ENCODE assay signal across 8 mouse cellular contexts in the genomic region with DNA sequence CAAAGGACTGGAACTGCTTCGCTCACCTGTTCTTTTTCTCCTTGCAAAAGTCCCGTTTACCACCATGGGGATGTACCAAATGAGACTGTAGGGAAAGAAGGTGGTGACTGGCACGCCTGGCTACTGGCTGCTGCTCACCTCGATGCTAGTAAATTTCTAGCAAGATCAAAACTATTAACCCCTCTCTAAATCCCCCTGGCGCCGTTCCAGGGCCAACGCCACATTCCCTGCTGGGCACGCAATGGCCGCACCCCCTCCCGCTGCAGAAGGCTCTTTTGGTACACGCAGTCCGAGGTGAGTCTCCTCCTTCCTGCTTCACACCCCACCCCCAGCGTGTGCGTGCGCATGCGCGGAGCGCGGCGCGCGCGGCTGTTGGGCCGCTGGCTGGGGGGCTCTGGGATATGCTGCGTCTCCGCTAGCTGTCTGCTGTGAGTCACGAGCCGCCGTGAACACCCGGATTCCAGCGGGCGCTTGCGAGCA. TPM values are rescaled to one million over a fixed set of nuclear protein-coding genes. Genes with fewer than 3 reads are reported as not detected.
DNase-seq lines count a peak whose midpoint lies in the region; ATAC-seq and TF ChIP-seq lines count a peak whose summit lies in the region.

No protein-coding gene starts in this region.

- DNase-seq in 3134 (ENCODE audit: extremely low read depth, insufficient read length, low spot score), result peak; percentile 97
- DNase-seq in adrenal gland, postnatal 25 days, result peak; percentile 81
- DNase-seq in heart, adult 18-20 months, result peak; percentile 86 to 88
- DNase-seq in kidney, adult 2 months, result peak; percentile 87
- DNase-seq in limb, embryonic 11.5 days (ENCODE audit: low spot score), result peak; percentile 80

- H3K4me3 ChIP-seq in embryonic facial prominence, embryonic 12.5 days, result peak overlapping the region; percentile 63
- H3K4me3 ChIP-seq in kidney, adult 2 months (ENCODE audit: insufficient read depth, low read depth, low read length), result peak overlapping the region; percentile 97
- H3K4me3 ChIP-seq in limb, embryonic 11.5 days (ENCODE audit: low read depth, low read length), result peak overlapping the region; percentile 48
- H3K4me3 ChIP-seq in midbrain, embryonic 13.5 days (replicated peaks), result peak overlapping the region; percentile 63
- H3K4me3 ChIP-seq in small intestine, adult 2 months (ENCODE audit: low read depth, low read length), result peak overlapping the region; percentile 76

- H3K9me3 ChIP-seq in embryonic facial prominence, embryonic 12.5 days, result no peaks in the 10 kb centered on the region
- H3K9me3 ChIP-seq in limb, embryonic 11.5 days (ENCODE audit: control insufficient read depth, low read length), result no peaks in the 10 kb centered on the region
- H3K9me3 ChIP-seq in midbrain, embryonic 13.5 days, result no peaks in the 10 kb centered on the region

- peak overlapping the region; percentile 53 for H3K4me2 ChIP-seq in embryonic facial prominence, embryonic 12.5 days (replicated peaks)
- H3K4me2 ChIP-seq in limb, embryonic 11.5 days (ENCODE audit: low read depth, severe bottlenecking), result peak overlapping the region; percentile 53
- peak overlapping the region; percentile 66 for H3K4me2 ChIP-seq in midbrain, embryonic 13.5 days (replicated peaks)

- 21% methylated on average over 33 of the region's 33 CpGs for WGBS in embryonic facial prominence, embryonic 12.5 days
- under 1% methylated on average over 33 of the region's 33 CpGs for WGBS in kidney, adult 2 months
- WGBS in limb, embryonic 11.5 days, result 18% methylated on average over 33 of the region's 33 CpGs
- 31% methylated on average over 33 of the region's 33 CpGs for WGBS in midbrain, embryonic 13.5 days
- 15% methylated on average over 33 of the region's 33 CpGs for WGBS in small intestine, adult 2 months

- TF ChIP-seq POLR2A in kidney, adult 2 months (IDR thresholded peaks at IDR 0.05; ENCODE audit: low read depth, low read length), result peak; percentile 28
- TF ChIP-seq POLR2A in small intestine, adult 2 months (IDR thresholded peaks at IDR 0.05; ENCODE audit: low read depth, low read length), result peak; percentile 56; the same call in 1 of the 2 replicates

- peak overlapping the region; percentile 96 for H3K27ac ChIP-seq in embryonic facial prominence, embryonic 12.5 days
- peak overlapping the region; percentile 92 for H3K27ac ChIP-seq in kidney, adult 2 months (ENCODE audit: insufficient read depth, low read depth, low read length)
- H3K27ac ChIP-seq in limb, embryonic 11.5 days (replicated peaks; ENCODE audit: low read depth, low read length), result peak overlapping the region; percentile 95
- peak overlapping the region; percentile 95 for H3K27ac ChIP-seq in midbrain, embryonic 13.5 days
- H3K27ac ChIP-seq in small intestine, adult 2 months (ENCODE audit: insufficient read depth, low read depth, low read length), result peak overlapping the region; percentile 100

- H3K27me3 ChIP-seq in embryonic facial prominence, embryonic 12.5 days, result no peaks in the 10 kb centered on the region
- H3K27me3 ChIP-seq in kidney, adult 2 months (replicated peaks; ENCODE audit: control insufficient read depth, insufficient read depth, low read length), result no peaks in the 10 kb centered on the region
- H3K27me3 ChIP-seq in limb, embryonic 11.5 days (ENCODE audit: control insufficient read depth, insufficient read depth, low read length), result no peaks in the 10 kb centered on the region
- H3K27me3 ChIP-seq in midbrain, embryonic 13.5 days, result no peaks in the 10 kb centered on the region
- H3K27me3 ChIP-seq in small intestine, adult 2 months (ENCODE audit: control insufficient read depth, insufficient read depth, low read length), result no peaks in the 10 kb centered on the region

- H3K9ac ChIP-seq in embryonic facial prominence, embryonic 12.5 days, result peak overlapping the region; percentile 72
- H3K9ac ChIP-seq in limb, embryonic 11.5 days (ENCODE audit: low read length), result peak overlapping the region; percentile 81
- peak overlapping the region; percentile 88 for H3K9ac ChIP-seq in midbrain, embryonic 13.5 days (replicated peaks)

- 0 out of 2 replicates have a peak, but pooled peaks cover 4% of the 10 kb centered on the region for H3K4me1 ChIP-seq in embryonic facial prominence, embryonic 12.5 days
- H3K4me1 ChIP-seq in kidney, adult 2 months (ENCODE audit: control insufficient read depth, insufficient read depth, low read length), result peaks cover 7% of the 10 kb centered on the region; the same call in 1 of the 2 replicates
- H3K4me1 ChIP-seq in limb, embryonic 11.5 days (ENCODE audit: control insufficient read depth, insufficient read depth, low read length), result no peaks in the 10 kb centered on the region
- H3K4me1 ChIP-seq in midbrain, embryonic 13.5 days (replicated peaks), result peaks cover 26% of the 10 kb centered on the region
- 0 out of 2 replicates have a peak, but pooled peaks cover 4% of the 10 kb centered on the region for H3K4me1 ChIP-seq in small intestine, adult 2 months (ENCODE audit: control insufficient read depth, insufficient read depth, insufficient read length, low read length)

- peak; percentile 89 for ATAC-seq in embryonic facial prominence, embryonic 12.5 days (ENCODE audit: insufficient number of reproducible peaks, insufficient read depth, low FRiP score, low TSS enrichment)
- ATAC-seq in limb, embryonic 11.5 days (ENCODE audit: insufficient number of reproducible peaks, low FRiP score, low TSS enrichment, low read depth), result peak; percentile 87
- ATAC-seq in midbrain, embryonic 13.5 days, result peak; percentile 94

- H3K36me3 ChIP-seq in embryonic facial prominence, embryonic 12.5 days, result peaks cover 2% of the 10 kb centered on the region; the same call in 1 of the 2 replicates
- no peaks in the 10 kb centered on the region for H3K36me3 ChIP-seq in kidney, adult 2 months (ENCODE audit: control insufficient read depth, insufficient read depth, low read length)
- H3K36me3 ChIP-seq in limb, embryonic 11.5 days (ENCODE audit: control insufficient read depth, insufficient read depth, low read length), result no peaks in the 10 kb centered on the region
- H3K36me3 ChIP-seq in midbrain, embryonic 13.5 days, result peaks cover 10% of the 10 kb centered on the region
- peaks cover 9% of the 10 kb centered on the region for H3K36me3 ChIP-seq in small intestine, adult 2 months (ENCODE audit: control insufficient read depth, insufficient read depth, low read length)

- TF ChIP-seq CTCF in kidney, adult 2 months (conservative IDR thresholded peaks at IDR 0.05; ENCODE audit: insufficient read depth, insufficient read length, low read depth, low read length), result no peak
- no peak for TF ChIP-seq CTCF in small intestine, adult 2 months (IDR thresholded peaks at IDR 0.05; ENCODE audit: extremely low read depth, insufficient read length, insufficient replicate concordance, low read depth, low read length)

RNA-seq across cellular contexts. Expression of a gene that starts 0.4 kb away (rescaled TPM):
- 178 and 179 TPM in 2 replicates for total RNA-seq in adrenal gland, postnatal 25 days (2021)
- polyA plus RNA-seq in embryonic facial prominence, embryonic 12.5 days (2016; fragmentation: Nextera tagmentation; extraction: Ambion mirVana), result 139 and 145 TPM in 2 replicates
- 100 to 1,000 TPM; 107 to 117 TPM for total RNA-seq in heart, adult 18-20 months (2021)
- 148 and 163 TPM in 2 replicates for polyA plus RNA-seq in kidney, adult 2 months (2012; rRNA removed)
- 97.3 and 106 TPM in 2 replicates for polyA plus RNA-seq in limb, embryonic 11.5 days (2014; fragmentation: Nextera tagmentation; extraction: Ambion mirVana)
- polyA plus RNA-seq in midbrain, embryonic 13.5 days (2015; fragmentation: Nextera tagmentation; extraction: Ambion mirVana), result 112 and 128 TPM in 2 replicates
- 81.2 and 137 TPM in 2 replicates for polyA plus RNA-seq in small intestine, adult 2 months (2012; rRNA removed)

RNA-seq across cellular contexts. Expression of a gene that starts 15.6 kb away (rescaled TPM):
- total RNA-seq in adrenal gland, postnatal 25 days (2021), result 23.0 and 33.3 TPM in 2 replicates
- 68.4 and 68.6 TPM in 2 replicates for polyA plus RNA-seq in embryonic facial prominence, embryonic 12.5 days (2016; fragmentation: Nextera tagmentation; extraction: Ambion mirVana)
- 1 to 10 TPM; 4.6 to 7.8 TPM for total RNA-seq in heart, adult 18-20 months (2021)
- polyA plus RNA-seq in kidney, adult 2 months (2012; rRNA removed), result 7.3 and 8.3 TPM in 2 replicates
- polyA plus RNA-seq in limb, embryonic 11.5 days (2014; fragmentation: Nextera tagmentation; extraction: Ambion mirVana), result 49.6 and 51.0 TPM in 2 replicates
- 100.0 and 101 TPM in 2 replicates for polyA plus RNA-seq in midbrain, embryonic 13.5 days (2015; fragmentation: Nextera tagmentation; extraction: Ambion mirVana)
- 1.6 and 3.3 TPM in 2 replicates for polyA plus RNA-seq in small intestine, adult 2 months (2012; rRNA removed)

RNA-seq across cellular contexts. Expression of a gene that starts 30.0 kb away (rescaled TPM):
- 472 and 515 TPM in 2 replicates for total RNA-seq in adrenal gland, postnatal 25 days (2021)
- 249 and 252 TPM in 2 replicates for polyA plus RNA-seq in embryonic facial prominence, embryonic 12.5 days (2016; fragmentation: Nextera tagmentation; extraction: Ambion mirVana)
- 100 to 1,000 TPM; 206 to 212 TPM for total RNA-seq in heart, adult 18-20 months (2021)
- polyA plus RNA-seq in kidney, adult 2 months (2012; rRNA removed), result 208 and 235 TPM in 2 replicates
- polyA plus RNA-seq in limb, embryonic 11.5 days (2014; fragmentation: Nextera tagmentation; extraction: Ambion mirVana), result 206 and 218 TPM in 2 replicates
- polyA plus RNA-seq in midbrain, embryonic 13.5 days (2015; fragmentation: Nextera tagmentation; extraction: Ambion mirVana), result 418 and 425 TPM in 2 replicates
- polyA plus RNA-seq in small intestine, adult 2 months (2012; rRNA removed), result 132 and 255 TPM in 2 replicates

Comparison
In these comparisons a context has a peak if more than half of its experiments do, and no peak if none do; other contexts are left out.
1. Peak in every context shown above with its lines: DNase-seq, ATAC-seq, H3K4me3 ChIP-seq and H3K27ac ChIP-seq.